Mouse (Mus musculus) hindbrain, embryonic 11.5 days (tissue): ENCODE data around the gene Cdyl2. TPM values are rescaled to one million over a fixed set of nuclear protein-coding genes. Genes with fewer than 3 reads are reported as not detected.
A peak's percentile ranks its signal among the peaks of the same experiment; 100 is the strongest.

Experiments used
- ATAC-seq: fragments of 200-750 bp; cut with Nextera tagmentation; 2 replicates; pipeline ENCODE4 v1.8.0; 2017; ENCODE audit warnings: mild to moderate bottlenecking, moderate TSS enrichment, moderate library complexity; ENCODE audit not compliant: low FRiP score
- DNase-seq: peaks from one replicate; pipeline ENCODE4 v3.0.0-alpha.2; 2015; ENCODE audit warnings: low spot score
- H3K27ac ChIP-seq: fragments of 300-500 bp; sonication (generic); 2 replicates; pipeline ENCODE4 v1.5.1; 2014; ENCODE audit warnings: mild to moderate bottlenecking, low read depth, low read length
- H3K27me3 ChIP-seq: fragments of 300-500 bp; sonication (generic); 2 replicates; pipeline ENCODE4 v1.6.1; 2014; ENCODE audit warnings: mild to moderate bottlenecking, low read length, moderate library complexity, mixed read lengths; ENCODE audit not compliant: control insufficient read depth, insufficient read depth
- H3K36me3 ChIP-seq: fragments of 300-500 bp; sonication (generic); 2 replicates; pipeline ENCODE4 v1.6.1; 2014; ENCODE audit warnings: mild to moderate bottlenecking, low read length, moderate library complexity, mixed read lengths; ENCODE audit not compliant: control insufficient read depth, insufficient read depth
- H3K4me1 ChIP-seq: fragments of 300-500 bp; sonication (generic); replicated peaks from 2 replicates; pipeline ENCODE4 v1.6.1; 2014; ENCODE audit warnings: low read length, mixed read lengths; ENCODE audit not compliant: control insufficient read depth, insufficient read depth
- H3K4me2 ChIP-seq: fragments of 300-500 bp; sonication (generic); replicated peaks from 2 replicates; pipeline ENCODE4 v1.6.1; 2014; ENCODE audit warnings: mild to moderate bottlenecking, low read depth, low read length
- H3K4me3 ChIP-seq: fragments of 300-500 bp; sonication (generic); 2 replicates; pipeline ENCODE4 v1.5.1; 2014; ENCODE audit warnings: low read depth, low read length
- H3K9ac ChIP-seq: fragments of 300-500 bp; sonication (generic); 2 replicates; pipeline ENCODE4 v1.6.1; 2014; ENCODE audit warnings: low read depth, low read length
- H3K9me3 ChIP-seq: fragments of 300-500 bp; sonication (generic); 2 replicates; pipeline ENCODE4 v1.6.1; 2016; ENCODE audit warnings: low read length; ENCODE audit not compliant: control insufficient read depth
- WGBS: fragments of 180-500 bp; shearing (Covaris S2); extraction: QIAGEN DNeasy Blood & Tissue Kit; methylation state at CpG from one replicate; pipeline ENCODE4 v1.1.7; 2014; 5-methylcytosine and 5-hydroxymethylcytosine counted together
- polyA plus RNA-seq: library from polyadenylated mRNA; unstranded; fragments of >200 nt; fragmentation: Nextera tagmentation; extraction: Ambion mirVana; gene quantifications from 2 replicates; pipeline ENCODE4 v1.2.1, GENCODE M21; 2014

Cdyl2 gene
- polyA plus RNA-seq, 1 experiment from 2014 or later, result 6.4 TPM

GRCm38 (mm10) chr8:116602806-116603205 lies 130.0 kb downstream of the Cdyl2 start:
- 88% methylated on average over 4 of the region's 4 CpGs for WGBS
- no peak overlapping the region for H3K4me3 ChIP-seq
- H3K4me2 ChIP-seq, result no peak overlapping the region
- ATAC-seq, result no peak
- H3K9me3 ChIP-seq, result no peaks in the 10 kb centered on the region
- no peaks in the 10 kb centered on the region for H3K27me3 ChIP-seq
- no peaks in the 10 kb centered on the region for H3K36me3 ChIP-seq
- DNase-seq, result peak; percentile 7
- H3K4me1 ChIP-seq, result no peaks in the 10 kb centered on the region
- H3K9ac ChIP-seq, result no peak overlapping the region
- no peak overlapping the region for H3K27ac ChIP-seq

DNA sequence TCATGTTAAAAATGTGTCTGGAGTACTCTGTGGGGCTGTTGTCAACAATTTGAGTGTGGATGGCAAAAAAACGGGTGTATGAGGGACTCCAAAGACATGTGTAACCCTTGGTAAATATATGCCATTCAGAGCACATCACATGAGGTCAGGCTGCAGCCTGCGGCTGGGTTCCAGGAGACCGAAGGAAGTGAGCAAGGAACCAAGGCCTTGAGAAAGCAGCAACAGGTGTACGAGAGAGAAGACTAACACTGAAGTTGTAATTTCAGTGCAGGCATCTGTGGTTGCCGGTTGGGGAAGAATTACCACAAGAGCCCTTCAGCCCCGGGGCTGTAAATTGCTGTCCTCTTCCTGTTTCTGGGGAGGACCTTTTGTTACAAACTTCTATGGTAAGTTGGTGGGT lies 133.1 kb downstream of the Cdyl2 start:
- Histone ChIP-seq H3K9me3 (no peaks in the 10 kb centered on the region), H3K4me1 (no peaks in the 10 kb centered on the region), H3K4me3 (no peak overlapping the region), H3K27me3 (no peaks in the 10 kb centered on the region), H3K36me3 (no peaks in the 10 kb centered on the region), H3K4me2 (no peak overlapping the region), H3K9ac (no peak overlapping the region), H3K27ac (no peak overlapping the region)
- 89% methylated on average over 6 of the region's 6 CpGs for WGBS
- no peak for ATAC-seq
- no peak for DNase-seq

- DNase-seq (no peak), ATAC-seq (no peak)
- H3K9ac ChIP-seq, result no peak overlapping the region
- no peak overlapping the region for H3K27ac ChIP-seq
- H3K27me3 ChIP-seq, result no peaks in the 10 kb centered on the region
- H3K4me3 ChIP-seq, result no peak overlapping the region
- no peak overlapping the region for H3K4me2 ChIP-seq
- no peaks in the 10 kb centered on the region for H3K4me1 ChIP-seq
- 83% methylated on average over 10 of the region's 10 CpGs for WGBS
- no peaks in the 10 kb centered on the region for H3K9me3 ChIP-seq
- H3K36me3 ChIP-seq, result no peaks in the 10 kb centered on the region
Measured at GRCm38 (mm10) chr8:116591226-116591625, 141.6 kb downstream of the Cdyl2 start.

GRCm38 (mm10) chr8:116590546-116590945 lies 142.2 kb downstream of the Cdyl2 start:
- ATAC-seq (no peak), DNase-seq (no peak)
- no peaks in the 10 kb centered on the region for H3K27me3 ChIP-seq
- H3K9ac ChIP-seq, result no peak overlapping the region
- H3K4me1 ChIP-seq, result no peaks in the 10 kb centered on the region
- no peaks in the 10 kb centered on the region for H3K9me3 ChIP-seq
- H3K36me3 ChIP-seq, result no peaks in the 10 kb centered on the region
- WGBS, result 91% methylated on average over 4 of the region's 4 CpGs
- no peak overlapping the region for H3K4me3 ChIP-seq
- no peak overlapping the region for H3K4me2 ChIP-seq
- H3K27ac ChIP-seq, result no peak overlapping the region

GRCm38 (mm10) chr8:116590106-116590505 lies 142.7 kb downstream of the Cdyl2 start:
- H3K9me3 ChIP-seq, result no peaks in the 10 kb centered on the region
- no peak overlapping the region for H3K9ac ChIP-seq
- H3K27me3 ChIP-seq, result no peaks in the 10 kb centered on the region
- H3K4me1 ChIP-seq, result no peaks in the 10 kb centered on the region
- no peak overlapping the region for H3K4me2 ChIP-seq
- H3K36me3 ChIP-seq, result no peaks in the 10 kb centered on the region
- no peak overlapping the region for H3K4me3 ChIP-seq
- H3K27ac ChIP-seq, result no peak overlapping the region
- no peak for DNase-seq
- ATAC-seq, result no peak
- 91% methylated on average over 14 of the region's 14 CpGs for WGBS

GRCm38 (mm10) chr8:116587616-116588468 lies 144.9 kb downstream of the Cdyl2 start:
- WGBS, result 80% methylated on average over 19 of the region's 19 CpGs
- H3K27ac ChIP-seq, result no peak overlapping the region

DNA sequence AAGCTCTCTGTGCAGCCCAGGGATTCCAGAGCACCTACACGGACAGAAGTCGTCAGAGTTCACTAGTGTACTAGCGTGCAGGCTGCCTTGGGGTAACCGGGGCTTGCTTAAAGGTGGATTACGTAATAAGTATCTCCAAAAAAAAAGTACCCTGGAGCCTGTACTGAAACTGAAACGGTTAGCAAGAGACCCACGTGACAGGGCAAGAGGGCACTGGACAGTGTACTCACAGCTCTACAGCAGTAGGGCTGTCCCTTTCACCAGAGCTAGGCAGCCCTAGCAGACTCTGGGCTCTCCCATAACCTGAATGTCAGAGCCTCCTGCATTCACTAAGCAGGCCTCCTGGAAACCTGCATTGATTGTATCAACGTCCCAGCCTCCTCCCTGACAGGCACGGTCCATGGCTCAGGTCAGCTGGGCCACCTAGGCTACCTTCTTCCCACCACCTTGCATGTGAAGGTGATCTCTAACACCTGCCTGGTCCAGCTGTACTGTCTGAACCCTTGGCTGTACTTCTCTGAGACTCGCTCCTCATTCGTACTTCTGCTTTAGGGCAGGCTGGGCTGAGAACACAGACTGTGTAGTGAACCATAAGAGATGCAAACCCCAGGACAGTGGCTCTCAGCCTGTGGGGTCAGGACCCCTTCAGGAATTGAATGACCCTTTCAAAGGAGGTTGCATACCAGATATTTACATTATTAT lies 151.3 kb downstream of the Cdyl2 start:
- no peaks in the 10 kb centered on the region for H3K9me3 ChIP-seq
- no peak overlapping the region for H3K27ac ChIP-seq
- WGBS, result 89% methylated on average over 11 of the region's 11 CpGs
- H3K36me3 ChIP-seq, result no peaks in the 10 kb centered on the region
- H3K27me3 ChIP-seq, result no peaks in the 10 kb centered on the region
- ATAC-seq (no peak), DNase-seq (no peak)
- H3K4me1 ChIP-seq, result no peaks in the 10 kb centered on the region
- no peak overlapping the region for H3K4me2 ChIP-seq
- no peak overlapping the region for H3K4me3 ChIP-seq
- H3K9ac ChIP-seq, result no peak overlapping the region

More at GRCm38 (mm10) chr8:116587616-116588468, 144.9 kb downstream of the Cdyl2 start:
- H3K9me3 ChIP-seq, result no peaks in the 10 kb centered on the region
- no peak overlapping the region for H3K4me2 ChIP-seq
- no peaks in the 10 kb centered on the region for H3K36me3 ChIP-seq
- no peaks in the 10 kb centered on the region for H3K4me1 ChIP-seq
- no peak overlapping the region for H3K9ac ChIP-seq
- ATAC-seq (no peak), DNase-seq (peak; percentile 6)
- H3K4me3 ChIP-seq, result no peak overlapping the region
- H3K27me3 ChIP-seq, result no peaks in the 10 kb centered on the region

GRCm38 (mm10) chr8:116576732-116577131 lies 156.1 kb downstream of the Cdyl2 start:
- no peak for DNase-seq
- Histone ChIP-seq H3K9me3 (no peaks in the 10 kb centered on the region), H3K4me3 (no peak overlapping the region), H3K4me1 (no peaks in the 10 kb centered on the region), H3K4me2 (no peak overlapping the region), H3K9ac (no peak overlapping the region), H3K36me3 (no peaks in the 10 kb centered on the region), H3K27me3 (no peaks in the 10 kb centered on the region), H3K27ac (no peak overlapping the region)
- ATAC-seq, result no peak
- WGBS, result 92% methylated on average over 2 of the region's 2 CpGs

DNA sequence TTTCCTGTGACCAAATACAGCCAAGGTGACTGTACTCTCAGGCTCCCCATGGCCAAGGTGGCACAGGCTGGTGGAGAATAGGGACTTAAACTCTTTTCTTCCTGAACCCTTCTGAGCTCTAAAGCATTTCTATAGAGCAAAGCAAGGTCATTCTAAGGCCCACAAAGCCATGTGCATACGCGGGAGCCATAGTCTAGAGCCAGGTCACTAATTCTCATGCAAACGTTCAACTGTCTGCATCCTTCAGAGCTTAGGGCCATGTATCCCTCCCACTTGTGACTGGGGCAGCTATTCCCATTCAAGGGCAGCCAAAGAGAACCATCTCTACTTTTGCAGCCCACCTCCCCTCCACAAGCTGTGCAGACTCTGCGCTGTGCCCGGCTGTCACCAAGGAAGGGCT lies 159.7 kb downstream of the Cdyl2 start:
- DNase-seq (no peak), ATAC-seq (no peak)
- no peak overlapping the region for H3K4me3 ChIP-seq
- no peaks in the 10 kb centered on the region for H3K36me3 ChIP-seq
- H3K27me3 ChIP-seq, result no peaks in the 10 kb centered on the region
- no peaks in the 10 kb centered on the region for H3K4me1 ChIP-seq
- no peak overlapping the region for H3K27ac ChIP-seq
- WGBS, result 89% methylated on average over 5 of the region's 5 CpGs
- no peak overlapping the region for H3K9ac ChIP-seq
- H3K4me2 ChIP-seq, result no peak overlapping the region
- H3K9me3 ChIP-seq, result no peaks in the 10 kb centered on the region
